25 mouse cellular contexts compared by ENCODE assay signal in the genomic region with DNA sequence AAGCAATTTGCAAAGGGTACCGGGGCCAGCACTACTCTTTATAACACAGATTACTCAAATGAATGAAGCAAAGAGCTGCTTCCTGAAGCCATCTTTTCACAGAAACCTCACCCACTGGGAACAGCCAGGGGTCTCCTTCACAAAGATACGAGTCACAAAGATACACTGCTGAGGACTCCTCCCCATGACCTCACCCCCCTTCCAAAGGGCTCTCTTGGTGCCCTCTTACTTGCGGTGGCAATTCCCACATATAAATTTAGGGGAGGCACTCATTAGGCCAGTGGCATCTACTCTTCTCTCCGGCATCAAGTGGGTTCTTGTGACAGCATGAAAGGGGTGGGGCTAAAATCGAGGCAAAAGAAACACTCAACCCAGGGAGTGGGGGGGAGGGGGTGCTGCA. TPM values are rescaled to one million over a fixed set of nuclear protein-coding genes. Genes with fewer than 3 reads are reported as not detected.
"Had no signal": no experiment of that assay in that cellular context is flagged by ENCODE, and none has a peak within 500 bp of the region (broad histone marks: within the 10 kb centered on the region; RNA-seq: fewer than 3 reads in every experiment).

No protein-coding gene starts in this region.

- H3K9ac ChIP-seq: heart, embryonic 13.5 days; heart, embryonic 15.5 days; hindbrain, embryonic 13.5 days; hindbrain, embryonic 15.5 days; intestine, embryonic 15.5 days; limb, embryonic 12.5 days had no signal

- H3K27ac ChIP-seq: heart, adult 2 months; heart, embryonic 13.5 days; heart, embryonic 15.5 days; hindbrain, embryonic 13.5 days; hindbrain, embryonic 15.5 days; hindbrain, postnatal 0 days; intestine, embryonic 15.5 days; layer of hippocampus, adult 2 months; left cerebral cortex, adult 2 months; limb, embryonic 10.5 days; limb, embryonic 12.5 days had no signal

- H3K4me2 ChIP-seq: heart, embryonic 11.5 days; heart, embryonic 13.5 days; heart, embryonic 15.5 days; hindbrain, embryonic 13.5 days; hindbrain, embryonic 15.5 days; intestine, embryonic 15.5 days; limb, embryonic 12.5 days; liver, embryonic 11.5 days had no signal

- ATAC-seq: hindbrain, postnatal 0 days; intestine, embryonic 15.5 days; intestine, postnatal 0 days had no signal

- DNase-seq: gastrocnemius, postnatal 14 days; gastrocnemius, postnatal 36 days; heart, adult 11 months; heart, adult 2 months; heart, postnatal 14 days; heart, postnatal 36 days; kidney, adult 18-20 months; kidney, adult 8-10 months; kidney, postnatal 10 days; kidney, postnatal 25 days; kidney, postnatal 4 days; liver had no signal

- H3K9me3 ChIP-seq: heart, embryonic 13.5 days; heart, embryonic 15.5 days; hindbrain, embryonic 13.5 days; hindbrain, embryonic 15.5 days; intestine, embryonic 15.5 days; limb, embryonic 10.5 days; limb, embryonic 12.5 days had no signal

- H3K4me3 ChIP-seq: heart, adult 2 months; heart, embryonic 13.5 days; heart, embryonic 15.5 days; hindbrain, embryonic 13.5 days; hindbrain, embryonic 15.5 days; intestine, embryonic 15.5 days; layer of hippocampus, adult 2 months; left cerebral cortex, adult 2 months; limb, embryonic 10.5 days; limb, embryonic 12.5 days had no signal

- H3K36me3 ChIP-seq: heart, embryonic 13.5 days; heart, embryonic 15.5 days; hindbrain, embryonic 13.5 days; hindbrain, embryonic 15.5 days; intestine, embryonic 15.5 days; limb, embryonic 10.5 days; limb, embryonic 12.5 days had no signal

- H3K4me1 ChIP-seq: heart, embryonic 13.5 days; heart, embryonic 15.5 days had no signal

RNA-seq across cellular contexts. Expression of a gene that starts 8.2 kb away (rescaled TPM):
- polyA plus RNA-seq: intestine, postnatal 0 days; liver, embryonic 11.5 days had no signal
